Mouse (Mus musculus) kidney, embryonic 15.5 days (tissue): ENCODE data around the gene Stx1b. TPM values are rescaled to one million over a fixed set of nuclear protein-coding genes. Genes with fewer than 3 reads are reported as not detected.
"Not testable (repeated sequence)": the region's sequence is repeated elsewhere in the genome, so short reads cannot be mapped to it uniquely, and the experiment has no call there.

Source experiments
- ATAC-seq: fragments of 200-750 bp; cut with Nextera tagmentation; replicated peaks from 2 replicates; pipeline ENCODE4 v1.8.0; 2017; ENCODE audit warnings: moderate TSS enrichment; ENCODE audit not compliant: low FRiP score
- H3K27ac ChIP-seq: fragments of 300-500 bp; sonication (generic); 2 replicates; pipeline ENCODE4 v1.5.1; 2015; ENCODE audit warnings: mild to moderate bottlenecking, inconsistent platforms
- H3K27me3 ChIP-seq: fragments of 300-500 bp; sonication (generic); 2 replicates; pipeline ENCODE4 v1.6.1; 2015; ENCODE audit warnings: inconsistent platforms
- H3K36me3 ChIP-seq: fragments of 300-500 bp; sonication (generic); 2 replicates; pipeline ENCODE4 v1.6.1; 2015; ENCODE audit warnings: inconsistent platforms
- H3K4me1 ChIP-seq: fragments of 300-500 bp; sonication (generic); 2 replicates; pipeline ENCODE4 v1.6.1; 2015; ENCODE audit warnings: inconsistent platforms
- H3K4me2 ChIP-seq: fragments of 300-500 bp; sonication (generic); 2 replicates; pipeline ENCODE4 v1.6.1; 2015; ENCODE audit warnings: moderate library complexity, mild to moderate bottlenecking, inconsistent platforms
- H3K4me3 ChIP-seq: fragments of 300-500 bp; sonication (generic); replicated peaks from 2 replicates; pipeline ENCODE4 v1.5.1; 2015; ENCODE audit warnings: mild to moderate bottlenecking, inconsistent platforms
- H3K9ac ChIP-seq: fragments of 300-500 bp; sonication (generic); 2 replicates; pipeline ENCODE4 v1.6.1; 2015; ENCODE audit warnings: mild to moderate bottlenecking, inconsistent platforms
- H3K9me3 ChIP-seq: fragments of 300-500 bp; sonication (generic); replicated peaks from 2 replicates; pipeline ENCODE4 v1.6.1; 2016; ENCODE audit warnings: inconsistent platforms
- WGBS: fragments of 180-500 bp; shearing (Covaris S2); methylation state at CpG from one replicate; pipeline ENCODE4 v1.1.7; 2015; ENCODE audit warnings: mixed read lengths; 5-methylcytosine and 5-hydroxymethylcytosine counted together
- polyA plus RNA-seq: library from polyadenylated mRNA; unstranded; fragments of >200 nt; fragmentation: Nextera tagmentation; extraction: Ambion mirVana; gene quantifications from 2 replicates; pipeline ENCODE4 v1.2.1, GENCODE M21; 2015

Stx1b gene
- polyA plus RNA-seq, 1 experiment from 2014 or later: 5.2 TPM

- Histone ChIP-seq H3K27ac (peak overlapping the region; percentile 1; the same call in 1 of the 2 replicates), H3K27me3 (no peaks in the 10 kb centered on the region), H3K4me3 (no peak overlapping the region), H3K9ac (no peak overlapping the region), H3K36me3 (peaks cover 82% of the 10 kb centered on the region), H3K4me2 (no peak overlapping the region), H3K4me1 (peaks cover 9% of the 10 kb centered on the region), H3K9me3 (no peaks in the 10 kb centered on the region)
- WGBS: 87% methylated on average over 13 of the region's 13 CpGs
- no peak for ATAC-seq
Observed at GRCm38 (mm10) chr7:127799211-127799610, 25.1 kb downstream of the Stx1b start.

GRCm38 (mm10) chr7:127798591-127798990 is 25.8 kb downstream of the Stx1b start:
- peaks cover 9% of the 10 kb centered on the region for H3K4me1 ChIP-seq
- no peak overlapping the region for H3K27ac ChIP-seq
- no peaks in the 10 kb centered on the region for H3K9me3 ChIP-seq
- WGBS: 92% methylated on average over 4 of the region's 4 CpGs
- H3K4me3 ChIP-seq: no peak overlapping the region
- ATAC-seq: no peak
- no peak overlapping the region for H3K9ac ChIP-seq
- peaks cover 82% of the 10 kb centered on the region for H3K36me3 ChIP-seq
- no peaks in the 10 kb centered on the region for H3K27me3 ChIP-seq
- H3K4me2 ChIP-seq: no peak overlapping the region

- WGBS: 91% methylated on average over 23 of the region's 23 CpGs
- Histone ChIP-seq H3K36me3 (peaks cover 84% of the 10 kb centered on the region), H3K27me3 (no peaks in the 10 kb centered on the region), H3K4me3 (no peak overlapping the region), H3K9me3 (no peaks in the 10 kb centered on the region), H3K4me2 (no peak overlapping the region), H3K4me1 (peaks cover 9% of the 10 kb centered on the region), H3K9ac (no peak overlapping the region), H3K27ac (no peak overlapping the region)
- ATAC-seq: no peak
Observed at GRCm38 (mm10) chr7:127797076-127797845, 27.1 kb downstream of the Stx1b start.

GRCm38 (mm10) chr7:127785308-127785707 is 39.0 kb downstream of the Stx1b start, which contains the start of gene Gm49388:
Gene Gm49388 (plus strand): TSS chr7:127785608.
- Histone ChIP-seq H3K4me1 (no peaks in the 10 kb centered on the region), H3K27me3 (no peaks in the 10 kb centered on the region), H3K27ac (no peak within 1 kb of the TSS), H3K9me3 (no peaks in the 10 kb centered on the region), H3K4me3 (no peak within 1 kb of the TSS), H3K36me3 (peaks cover 98% of the 10 kb centered on the region), H3K4me2 (no peak within 1 kb of the TSS), H3K9ac (no peak within 1 kb of the TSS)
- WGBS: 88% methylated on average over 7 of the region's 7 CpGs
- ATAC-seq: no peak

GRCm38 (mm10) chr7:127778350-127778749 is 46.0 kb downstream of the Stx1b start:
- WGBS: 79% methylated on average over 4 of the region's 4 CpGs
- ATAC-seq: no peak
- no peaks in the 10 kb centered on the region for H3K27me3 ChIP-seq
- H3K4me3 ChIP-seq: peak overlapping the region; percentile 90
- H3K4me1 ChIP-seq: peaks cover 23% of the 10 kb centered on the region
- H3K9me3 ChIP-seq: no peaks in the 10 kb centered on the region
- H3K9ac ChIP-seq: peak overlapping the region; percentile 88
- no peak overlapping the region for H3K27ac ChIP-seq
- H3K4me2 ChIP-seq: peak overlapping the region; percentile 68
- H3K36me3 ChIP-seq: peaks cover 53% of the 10 kb centered on the region

GRCm38 (mm10) chr7:127777474-127778266 is 46.7 kb downstream of the Stx1b start:
- ATAC-seq: peak; percentile 53
- peak overlapping the region; percentile 68 for H3K4me2 ChIP-seq
- H3K9me3 ChIP-seq: no peaks in the 10 kb centered on the region
- H3K36me3 ChIP-seq: peaks cover 48% of the 10 kb centered on the region
- peaks cover 23% of the 10 kb centered on the region for H3K4me1 ChIP-seq
- H3K4me3 ChIP-seq: peak overlapping the region; percentile 90
- peak overlapping the region; percentile 88 for H3K9ac ChIP-seq
- no peaks in the 10 kb centered on the region for H3K27me3 ChIP-seq
- H3K27ac ChIP-seq: peak overlapping the region; percentile 99
- WGBS: 3% methylated on average over 59 of the region's 66 CpGs

GRCm38 (mm10) chr7:127776878-127777473 is 47.4 kb downstream of the Stx1b start:
- Histone ChIP-seq H3K9me3 (no peaks in the 10 kb centered on the region), H3K27me3 (no peaks in the 10 kb centered on the region), H3K4me2 (peak overlapping the region; percentile 68), H3K36me3 (peaks cover 41% of the 10 kb centered on the region), H3K4me1 (peaks cover 23% of the 10 kb centered on the region), H3K27ac (peak overlapping the region; percentile 99), H3K9ac (peak overlapping the region; percentile 88), H3K4me3 (peak overlapping the region; percentile 90)
- peak; percentile 90 for ATAC-seq
- under 1% methylated on average over 61 of the region's 70 CpGs for WGBS

GRCm38 (mm10) chr7:127776426-127776825 is 47.9 kb downstream of the Stx1b start, which contains the start of gene Setd1a:
Gene Setd1a (plus strand): TSS chr7:127776670.
- H3K27ac ChIP-seq: peak within 1 kb of the TSS; percentile 99
- peak; percentile 45 for ATAC-seq
- H3K4me1 ChIP-seq: peaks cover 25% of the 10 kb centered on the region
- under 1% methylated on average over 23 of the region's 23 CpGs for WGBS
- H3K4me3 ChIP-seq: peak within 1 kb of the TSS; percentile 90
- H3K27me3 ChIP-seq: no peaks in the 10 kb centered on the region
- H3K9ac ChIP-seq: peak within 1 kb of the TSS; percentile 88
- H3K9me3 ChIP-seq: no peaks in the 10 kb centered on the region
- peak within 1 kb of the TSS; percentile 68 for H3K4me2 ChIP-seq
- H3K36me3 ChIP-seq: peaks cover 36% of the 10 kb centered on the region

GRCm38 (mm10) chr7:127775837-127776236 is 48.5 kb downstream of the Stx1b start:
- WGBS: 77% methylated on average over 7 of the region's 7 CpGs
- Histone ChIP-seq H3K9ac (peak overlapping the region; percentile 88), H3K4me2 (peak overlapping the region; percentile 68), H3K27ac (peak overlapping the region; percentile 99), H3K4me1 (peaks cover 31% of the 10 kb centered on the region), H3K36me3 (peaks cover 30% of the 10 kb centered on the region), H3K4me3 (peak overlapping the region; percentile 90)
- not testable (repeated sequence) for H3K27me3 ChIP-seq, ATAC-seq, H3K9me3 ChIP-seq

GRCm38 (mm10) chr7:127773664-127774384 is 50.5 kb downstream of the Stx1b start:
- H3K9ac ChIP-seq: no peak overlapping the region
- no peaks in the 10 kb centered on the region for H3K9me3 ChIP-seq
- H3K4me2 ChIP-seq: no peak overlapping the region
- ATAC-seq: no peak
- H3K4me3 ChIP-seq: no peak overlapping the region
- peaks cover 40% of the 10 kb centered on the region for H3K4me1 ChIP-seq
- no peaks in the 10 kb centered on the region for H3K27me3 ChIP-seq
- H3K27ac ChIP-seq: no peak overlapping the region
- H3K36me3 ChIP-seq: peaks cover 10% of the 10 kb centered on the region
- 39% methylated on average over 9 of the region's 9 CpGs for WGBS

- no peak overlapping the region for H3K4me2 ChIP-seq
- WGBS: 95% methylated on average over 1 of the region's 1 CpGs
- no peak overlapping the region for H3K27ac ChIP-seq
- H3K9ac ChIP-seq: no peak overlapping the region
- no peak overlapping the region for H3K4me3 ChIP-seq
- no peak for ATAC-seq
- H3K9me3 ChIP-seq: no peaks in the 10 kb centered on the region
- H3K36me3 ChIP-seq: peaks cover 14% of the 10 kb centered on the region
- H3K4me1 ChIP-seq: peaks cover 40% of the 10 kb centered on the region
- H3K27me3 ChIP-seq: no peaks in the 10 kb centered on the region
Observed at GRCm38 (mm10) chr7:127772557-127772956, 51.8 kb downstream of the Stx1b start.
